Mouse (Mus musculus) layer of hippocampus, postnatal 25 days (tissue): Measurements from ENCODE around the gene Celsr1. TPM values are rescaled to one million over a fixed set of nuclear protein-coding genes. Genes with fewer than 3 reads are reported as not detected.
A peak's percentile ranks its signal among the peaks of the same experiment; 100 is the strongest.

Experiments
- DNase-seq, 2 experiments: peaks; one replicate each; pipeline ENCODE4 v3.0.0; 2022; ENCODE audit warnings: mixed read lengths in 2 of 2, low spot score in 1 of 2; ENCODE audit errors: extremely low spot score in 1 of 2
- total RNA-seq, 2 experiments: library from RNA; stranded (reverse); gene quantifications; 2 replicates each; pipeline ENCODE4 v1.2.3; 2021

The Celsr1 gene
- total RNA-seq, 2 experiments from 2014 or later: 4.5 to 6.1 TPM

DNA sequence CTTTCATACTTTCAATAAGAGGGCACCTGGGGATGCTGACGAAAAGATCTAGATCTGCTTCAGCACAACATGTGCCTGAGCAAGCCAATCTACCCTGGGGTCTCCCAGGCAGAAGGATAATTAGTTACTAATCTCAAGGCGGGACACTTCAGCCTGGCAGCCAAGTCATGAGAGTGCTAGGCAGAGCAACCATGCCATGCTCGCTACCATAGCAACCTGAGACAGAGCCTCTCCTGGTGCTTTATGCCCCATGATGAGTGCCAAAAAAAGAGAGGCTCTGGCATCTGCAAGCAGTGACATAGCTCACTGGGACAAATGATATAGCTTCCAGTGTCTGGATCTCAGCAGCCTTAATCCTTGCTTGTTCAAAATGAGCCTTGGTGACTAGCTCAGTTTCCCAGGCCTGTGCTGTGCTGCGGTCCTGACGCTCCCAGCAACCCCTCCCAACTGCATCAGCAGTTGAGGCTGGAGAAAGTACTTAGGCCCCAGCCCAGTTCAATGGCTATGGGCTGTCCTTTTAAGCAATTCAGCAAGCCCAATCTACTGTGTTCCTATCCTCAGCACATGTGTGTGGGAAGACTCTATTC is 32.8 kb downstream of the Celsr1 start:
- DNase-seq: no peak

DNA sequence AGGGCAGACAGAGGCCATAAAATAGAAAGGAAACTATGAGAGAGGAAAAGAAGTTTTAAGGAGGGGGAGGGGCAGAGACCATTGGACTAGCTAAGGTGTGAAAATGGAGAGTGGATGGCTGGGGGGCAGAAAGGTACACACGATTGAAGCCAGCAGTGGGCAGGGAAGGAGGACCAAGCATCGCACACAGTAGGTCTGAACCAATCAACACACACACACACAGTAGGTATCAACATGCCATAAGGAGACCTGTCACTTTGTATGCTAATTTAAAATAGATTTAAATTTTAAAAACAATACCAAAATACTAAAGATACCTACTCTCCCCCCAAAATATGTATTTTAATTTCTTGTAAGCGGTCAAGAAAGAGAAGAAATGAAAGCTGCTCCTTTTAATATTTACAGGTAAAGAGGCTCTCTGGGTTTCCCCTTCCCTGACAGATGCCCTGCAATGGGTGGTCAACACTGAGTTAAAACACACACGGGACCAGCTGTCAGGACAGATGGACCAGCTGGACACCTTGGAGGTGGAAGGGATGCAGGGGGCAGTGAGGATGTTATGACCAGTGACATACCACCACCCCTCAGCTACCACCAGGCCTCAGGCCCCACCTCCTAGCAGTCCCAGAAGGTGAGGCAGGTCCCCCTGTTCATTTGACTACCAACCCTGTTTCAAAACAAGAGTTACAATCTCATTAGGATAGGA is 34.9 kb downstream of the Celsr1 start:
- DNase-seq: no peak

DNA sequence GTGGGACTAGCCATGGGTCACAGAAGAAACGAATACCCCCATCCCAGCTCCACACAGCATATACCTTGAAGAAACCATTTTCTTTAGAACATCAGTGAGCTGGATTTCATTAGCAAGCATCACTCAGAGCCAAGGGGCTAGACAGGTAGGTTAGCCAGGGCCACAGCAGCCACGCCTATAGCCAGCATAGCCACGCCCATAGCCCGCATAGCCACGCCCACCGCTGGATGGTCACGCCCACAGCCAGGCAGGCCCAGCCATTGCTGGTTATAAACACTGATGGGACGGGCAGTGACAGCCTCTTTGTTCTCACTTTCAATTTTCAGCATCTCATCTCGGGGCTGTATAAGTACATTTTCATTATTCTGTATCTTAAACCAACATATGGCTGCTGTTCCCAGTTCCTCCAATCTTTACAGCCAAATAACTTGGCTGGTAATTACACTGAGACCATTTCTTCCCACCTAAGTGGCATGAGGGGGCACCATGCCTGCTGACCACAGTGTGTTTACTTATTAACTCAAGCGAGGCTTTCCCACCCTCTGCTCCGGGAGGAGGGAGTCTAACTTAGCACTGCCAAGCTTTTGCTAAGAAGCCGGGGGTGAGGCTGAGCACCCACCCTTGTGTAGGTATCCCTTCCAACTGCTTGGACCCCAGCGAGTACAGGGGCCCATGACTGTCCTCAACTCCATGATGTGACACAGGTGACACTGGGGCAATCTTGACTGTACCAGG is 37.4 kb downstream of the Celsr1 start:
- DNase-seq: no peak

DNA sequence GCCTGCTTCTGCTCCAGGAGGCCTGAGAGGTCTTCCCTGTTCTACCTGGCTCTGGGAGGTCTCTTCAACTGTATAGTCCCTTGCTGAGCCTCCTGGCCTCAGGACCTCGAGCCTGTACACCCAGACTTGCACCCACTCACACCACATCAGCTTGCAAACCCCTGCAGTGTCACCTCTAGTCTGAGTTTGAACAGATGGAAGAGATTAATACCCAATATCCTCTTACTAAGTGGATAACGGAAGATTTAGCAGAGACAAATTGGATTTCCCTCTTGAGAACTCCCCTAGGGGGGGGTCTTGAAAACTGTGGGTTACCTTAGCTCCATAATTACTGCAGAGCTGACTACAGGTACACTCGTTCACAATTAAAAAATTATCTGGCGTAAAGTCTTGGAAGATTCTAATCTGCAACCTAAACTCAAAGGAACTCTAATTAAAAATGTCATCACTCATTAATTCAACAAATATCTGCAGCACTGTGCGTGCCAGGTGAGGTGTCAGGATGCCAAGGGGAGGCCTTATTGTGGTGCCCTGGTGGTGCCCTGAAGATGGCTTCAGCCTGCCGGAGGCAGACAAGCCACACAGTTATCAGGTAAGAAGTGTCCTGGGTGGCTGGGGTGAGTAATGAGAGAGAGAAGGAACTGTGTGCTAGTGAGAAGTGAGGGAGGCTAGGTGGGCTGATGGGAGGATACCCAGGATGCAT is 38.5 kb downstream of the Celsr1 start:
- DNase-seq: no peak

DNA sequence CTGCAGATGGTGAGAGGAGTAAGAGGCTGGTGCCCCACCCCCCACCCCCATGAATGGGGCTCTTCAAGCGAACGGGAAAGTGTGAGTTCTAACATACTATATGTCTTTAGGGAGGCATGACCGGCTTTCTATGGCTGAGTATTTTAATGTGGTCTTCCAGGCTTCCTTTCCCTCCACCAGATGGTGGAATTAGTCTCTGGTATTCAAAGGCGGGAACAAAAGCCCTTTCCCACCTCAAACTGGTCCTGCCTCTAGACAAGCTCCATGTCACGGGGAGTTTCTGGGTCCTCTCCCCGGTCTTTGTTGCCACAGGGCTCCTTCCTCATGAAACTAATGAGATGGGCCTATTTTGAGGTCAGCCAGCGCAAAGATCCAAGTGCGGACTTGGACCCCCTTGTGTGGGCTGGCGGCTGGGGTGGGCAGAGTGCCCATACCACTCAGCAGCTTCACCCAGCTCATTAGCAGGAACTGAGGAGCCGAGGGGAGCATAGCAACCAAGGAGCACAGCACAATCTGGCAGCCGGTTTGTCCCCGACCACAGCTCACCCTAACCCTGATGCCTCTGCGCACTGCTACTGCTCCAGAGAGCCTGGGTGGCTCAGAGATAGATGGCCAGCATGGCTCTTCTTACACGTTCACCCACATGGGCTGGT is 39.5 kb downstream of the Celsr1 start:
- peak in 1 of 2 experiments; percentile 24 for DNase-seq

DNA sequence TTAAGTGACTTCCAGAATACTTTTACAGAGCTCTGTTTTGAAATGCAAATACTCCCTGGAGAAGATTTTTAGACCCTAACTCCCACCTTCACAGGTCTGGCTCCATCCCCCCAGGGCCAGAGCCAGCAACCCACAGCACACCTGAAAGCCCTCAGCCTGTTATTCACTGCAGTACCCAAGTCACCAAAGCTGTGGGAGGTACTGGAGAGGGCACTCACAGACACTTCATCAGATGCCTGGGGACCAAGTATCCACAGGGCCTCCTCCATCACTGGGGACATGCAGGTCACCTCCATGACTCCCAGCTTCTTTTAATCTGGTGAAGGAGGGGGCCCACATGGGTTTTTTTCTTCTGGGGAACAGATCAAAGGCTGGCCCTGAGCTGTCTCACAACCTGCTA is 40.2 kb downstream of the Celsr1 start:
- DNase-seq: no peak

DNA sequence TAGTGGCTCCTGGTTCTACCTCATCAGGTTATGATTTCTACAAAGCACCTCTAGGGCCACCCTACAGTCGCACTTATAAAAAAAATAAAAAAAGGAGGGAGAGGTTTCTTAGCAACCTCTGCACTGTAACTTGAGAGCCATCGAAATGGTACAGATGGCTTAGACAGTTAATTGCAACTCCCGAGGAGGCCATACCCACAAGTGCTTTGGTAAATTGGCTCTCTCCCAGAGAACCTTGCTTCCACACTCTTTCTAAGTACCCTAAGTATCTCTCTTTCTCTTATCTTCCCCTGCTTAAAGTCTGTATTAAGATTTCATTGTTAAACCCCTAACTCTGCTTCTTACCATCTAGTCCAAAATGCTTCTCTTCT is 41.5 kb downstream of the Celsr1 start:
- no peak for DNase-seq

DNA sequence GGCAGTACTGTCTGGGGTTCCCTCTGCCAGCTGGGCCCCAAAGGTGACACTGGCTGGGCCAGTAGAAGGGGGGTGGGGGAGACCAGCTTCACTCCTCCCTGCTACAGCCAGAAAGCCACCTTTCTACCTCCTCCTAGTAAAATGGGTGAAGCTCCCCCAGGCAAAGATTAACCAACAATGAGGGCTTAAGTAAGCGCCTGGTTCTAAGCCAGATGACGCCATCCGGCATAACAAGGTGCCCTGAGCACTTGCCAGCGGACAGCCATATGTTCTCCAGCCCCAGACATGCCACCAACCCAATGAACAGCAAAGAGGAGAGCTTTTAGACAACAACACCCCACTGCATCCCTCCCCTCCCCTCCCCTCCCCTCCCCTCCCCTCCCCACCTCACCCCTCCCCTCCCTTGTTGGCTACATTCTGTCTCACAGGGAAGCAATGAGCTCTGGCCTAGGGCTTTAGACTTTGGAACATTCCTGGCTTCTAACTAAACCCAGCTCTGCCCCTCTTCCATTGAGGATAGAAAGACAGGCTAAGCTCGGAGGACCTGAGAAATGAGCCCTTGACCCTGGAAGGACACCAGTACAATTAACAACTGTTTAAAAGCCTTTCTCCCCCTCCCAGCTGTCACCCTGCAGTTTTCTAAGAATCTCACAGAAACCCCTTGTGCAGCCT is 42.0 kb downstream of the Celsr1 start:
- peak in 1 of 2 experiments; percentile 32 for DNase-seq

DNA sequence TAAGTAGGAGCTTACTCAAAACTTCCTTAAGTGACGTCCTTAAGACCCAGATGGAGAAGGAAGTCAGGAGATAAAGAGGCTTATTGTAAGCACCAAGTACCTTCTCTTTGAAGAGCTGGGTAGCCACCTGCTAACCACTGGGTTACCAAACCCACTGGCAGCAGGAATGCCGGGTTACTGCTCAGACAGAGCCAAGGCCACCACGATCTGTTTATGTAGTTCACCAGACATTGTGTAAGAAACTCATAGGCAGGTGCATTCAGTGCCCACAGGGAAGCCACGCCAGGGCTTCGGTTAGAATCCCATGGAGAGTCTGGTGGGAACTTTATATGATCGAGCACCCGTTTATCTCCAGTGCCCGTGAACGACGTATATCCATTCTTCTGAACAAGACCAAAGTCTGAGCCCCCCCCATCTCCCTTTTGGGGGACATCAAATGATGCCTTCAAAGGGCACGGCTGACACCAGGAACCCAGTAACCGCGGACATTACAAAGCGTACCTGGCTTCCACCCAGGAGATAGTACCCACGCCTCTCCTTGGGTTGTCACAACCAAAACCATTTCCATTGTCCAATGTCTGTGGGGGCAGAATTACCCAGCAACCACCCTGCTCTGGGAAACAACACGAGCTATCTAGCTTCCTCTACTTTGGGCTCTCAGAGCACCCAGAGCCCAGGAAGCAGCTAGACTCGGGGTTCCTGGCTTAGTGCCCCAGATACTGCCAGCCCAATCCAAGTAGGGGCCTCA is 42.7 kb downstream of the Celsr1 start:
- no peak for DNase-seq

DNA sequence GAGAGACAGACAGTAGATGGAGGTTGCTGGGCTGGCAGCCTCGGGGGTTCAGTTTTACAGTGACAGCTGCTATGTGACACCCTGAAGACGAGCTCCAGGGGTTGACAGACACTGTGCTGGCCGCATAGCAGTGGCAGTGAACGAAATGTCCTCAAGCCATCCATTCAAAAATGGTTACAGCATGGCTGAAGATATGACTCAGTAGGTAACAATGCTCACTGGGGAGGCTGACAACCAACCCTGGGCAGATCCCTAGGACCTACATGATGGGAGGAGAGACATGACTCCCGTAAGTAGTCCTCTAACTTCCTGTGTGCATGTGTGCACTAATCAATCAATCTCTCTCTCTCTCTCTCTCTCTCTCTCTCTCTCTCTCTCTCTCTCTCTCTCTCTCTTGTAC is 45.7 kb downstream of the Celsr1 start:
- no peak for DNase-seq

DNA sequence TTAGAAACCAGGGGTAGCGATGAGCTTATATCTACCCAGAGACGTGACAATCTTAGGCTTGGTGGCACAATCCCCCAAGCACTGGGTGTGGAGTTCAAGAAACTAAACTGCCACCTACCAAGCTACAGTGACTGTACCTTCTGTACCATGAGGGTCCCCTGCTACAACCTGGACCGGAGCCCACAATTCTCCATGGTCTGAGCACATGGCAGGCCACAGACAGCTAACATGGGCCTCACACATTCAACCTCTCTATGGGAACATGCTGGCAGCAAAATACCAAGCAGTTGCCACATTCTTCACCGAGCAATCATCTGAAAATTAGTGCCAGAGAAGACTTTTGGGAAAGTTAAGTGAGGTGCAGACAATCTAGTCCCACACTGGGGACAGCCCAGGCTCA is 47.4 kb downstream of the Celsr1 start:
- DNase-seq: no peak

DNA sequence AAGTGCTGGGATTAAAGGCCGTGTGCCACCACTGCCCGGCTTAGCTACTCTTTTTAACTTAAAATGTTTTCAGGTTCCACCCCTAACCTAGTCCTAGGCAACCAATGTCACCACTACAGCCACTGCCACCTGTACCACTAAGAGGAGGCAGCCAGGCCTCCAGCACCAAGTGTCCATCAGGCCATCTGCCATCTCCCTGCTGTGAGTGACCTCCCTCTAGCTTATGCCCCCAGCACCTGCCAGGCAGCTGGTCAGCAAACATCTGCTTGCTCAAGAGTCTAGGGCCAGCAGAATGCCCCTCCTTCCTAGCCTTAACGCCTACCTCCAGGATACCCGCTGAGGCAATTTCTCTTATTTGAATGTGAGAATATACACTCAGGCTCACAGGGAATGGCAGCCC is 48.0 kb downstream of the Celsr1 start:
- no peak for DNase-seq

DNA sequence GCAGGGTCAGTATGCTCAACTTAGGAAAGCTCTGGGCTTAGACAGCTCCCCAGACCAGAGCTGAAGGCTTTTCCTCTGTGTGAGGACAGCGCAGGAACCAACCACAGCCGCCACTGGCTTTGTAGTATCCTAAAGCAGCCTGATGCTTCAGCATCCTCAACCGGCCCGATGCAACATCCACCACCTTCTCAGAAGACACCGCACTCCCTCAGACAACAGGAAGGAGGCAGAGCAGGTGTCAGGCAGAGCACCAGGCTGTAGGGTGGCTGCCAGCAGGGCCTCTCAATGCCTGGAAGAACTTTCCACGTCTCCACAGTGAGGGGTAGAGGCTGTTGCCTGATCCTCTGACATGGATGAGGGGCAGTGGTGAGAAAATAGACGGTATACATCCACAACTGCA is 50.4 kb downstream of the Celsr1 start:
- DNase-seq: no peak

DNA sequence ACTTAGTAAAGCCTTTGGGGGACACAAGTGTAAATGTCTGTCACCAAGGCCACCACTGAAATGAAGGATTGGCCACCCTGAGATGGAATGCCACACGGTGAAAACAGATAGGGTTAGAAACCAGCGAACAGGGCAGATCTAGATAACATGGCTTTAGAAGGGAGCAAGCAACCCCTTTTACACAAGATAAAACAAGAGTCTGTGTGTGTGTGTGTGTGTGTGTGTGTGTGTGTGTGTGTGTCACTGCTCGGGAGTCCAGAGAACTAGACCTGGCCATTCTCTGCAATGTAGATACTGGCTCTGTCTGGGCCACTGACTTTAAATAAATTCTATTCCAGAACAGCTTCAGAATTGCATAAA is 51.2 kb downstream of the Celsr1 start:
- DNase-seq: no peak

DNA sequence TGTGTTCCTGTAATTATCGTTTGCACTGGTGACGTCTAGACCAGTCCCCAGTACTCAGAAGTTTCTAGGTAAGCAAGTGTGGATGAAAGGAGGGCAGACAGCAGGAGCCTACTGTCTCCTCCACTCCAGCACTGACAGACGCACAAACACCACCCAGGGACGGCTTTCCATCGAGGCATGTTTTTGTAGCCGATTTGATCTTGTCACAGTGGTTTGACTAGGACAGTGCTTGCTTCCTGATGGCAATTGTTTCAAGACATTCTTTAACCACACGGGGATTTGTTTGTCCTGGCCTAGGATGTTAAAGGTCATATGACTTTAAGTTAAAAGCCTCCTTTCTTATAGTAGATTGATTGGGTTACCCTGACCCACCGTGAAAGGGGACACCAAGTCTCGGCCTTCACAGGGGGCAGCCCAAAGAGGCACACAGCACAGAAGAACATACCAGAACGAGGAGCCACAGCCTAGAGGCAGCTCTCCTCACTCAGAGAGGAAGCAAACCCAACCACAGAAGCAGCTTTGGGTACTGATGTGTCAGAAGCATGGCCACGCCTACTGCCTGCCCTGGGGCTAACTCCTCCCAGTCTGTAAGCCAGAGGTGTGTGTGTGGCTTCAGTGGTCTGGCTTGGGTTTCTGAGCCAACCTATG is 51.7 kb downstream of the Celsr1 start:
- no peak for DNase-seq

DNA sequence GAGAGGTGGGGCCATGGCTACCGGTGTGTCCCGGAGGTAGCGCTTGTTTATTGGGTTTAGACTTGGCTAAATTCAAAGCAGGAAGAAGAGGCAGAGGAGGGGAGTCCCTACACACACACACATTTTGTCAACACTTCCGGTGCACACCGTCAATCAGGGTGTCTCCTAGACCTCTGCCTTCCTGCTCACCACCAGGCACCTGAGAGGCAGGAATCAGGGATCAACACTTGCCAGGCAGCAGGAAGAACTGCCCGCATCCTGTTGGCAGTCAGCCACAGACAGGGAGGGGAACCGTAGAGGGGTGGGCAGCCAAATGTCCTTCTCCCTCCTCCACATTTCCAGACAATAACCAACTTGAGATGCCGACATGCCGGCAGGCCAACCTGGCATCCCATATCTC is 56.5 kb downstream of the Celsr1 start:
- no peak for DNase-seq

DNA sequence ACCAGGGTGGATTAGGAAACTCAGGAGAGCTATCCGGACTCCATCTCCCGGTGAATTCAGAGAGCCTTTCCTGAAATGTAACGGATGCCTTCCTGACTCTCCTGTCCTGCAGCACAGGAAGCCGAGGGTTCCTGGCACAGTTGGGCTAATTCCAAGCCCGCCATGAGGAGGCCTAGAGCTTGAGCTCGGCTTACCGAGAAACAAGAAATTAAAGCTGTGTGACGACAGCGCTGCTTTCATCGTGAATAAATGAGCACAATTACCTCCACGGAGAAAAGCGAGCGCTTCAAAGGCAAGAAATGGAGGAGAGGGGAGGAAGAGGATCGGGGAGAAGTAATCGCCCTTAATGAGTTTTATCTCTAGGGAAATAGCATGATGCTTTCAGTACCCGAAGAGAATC is 57.8 kb downstream of the Celsr1 start:
- no peak for DNase-seq

DNA sequence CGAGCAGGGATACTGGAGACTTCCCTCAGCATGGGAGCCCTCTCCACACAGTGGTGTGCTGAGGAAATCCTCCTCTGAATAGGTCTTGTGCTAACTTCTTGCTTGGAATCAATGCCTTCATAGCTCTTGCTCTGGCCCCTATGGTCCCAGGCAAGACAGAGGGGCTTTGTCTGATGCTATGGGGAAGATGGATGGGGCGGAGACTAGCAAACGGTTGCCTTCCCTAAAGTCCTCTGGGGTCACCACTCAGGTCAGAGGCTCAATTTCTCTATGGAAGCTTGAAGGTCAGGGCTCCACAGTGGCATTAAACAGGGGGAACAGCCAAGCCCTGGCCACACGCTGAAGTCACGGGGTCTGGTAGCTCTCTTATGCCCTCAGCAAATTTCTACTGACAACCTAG is 62.0 kb downstream of the Celsr1 start:
- no peak for DNase-seq

DNA sequence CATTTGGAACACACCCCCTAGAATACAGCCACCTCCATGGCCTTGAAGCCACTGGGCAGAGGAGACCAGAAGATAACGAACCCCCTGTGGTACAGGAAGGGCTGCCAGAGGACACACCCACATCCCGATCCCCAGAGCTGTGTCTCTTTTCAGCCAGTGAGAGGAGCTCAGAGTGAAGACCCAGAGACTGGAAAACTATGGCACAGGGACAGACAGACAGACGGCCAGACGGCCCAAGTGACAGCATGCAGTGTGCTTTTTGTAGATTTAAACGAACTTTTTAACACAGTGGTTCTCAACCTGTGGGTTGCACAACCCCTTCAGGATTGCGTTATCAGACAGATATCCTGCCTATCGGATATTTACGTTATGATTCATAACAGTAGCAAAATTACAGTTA is 63.1 kb downstream of the Celsr1 start:
- DNase-seq: no peak
